Mouse (Mus musculus) fat pad, adult 2 months (tissue): ENCODE results near the gene E4f1.

ENCODE experiments used
- DNase-seq: peaks from one replicate; pipeline ENCODE4 v3.0.0-alpha.2; 2011; ENCODE audit warnings: low read depth, low spot score; ENCODE audit errors: extremely low read depth

Gene E4f1

GRCm38 (mm10) chr17:24483495-24483894 lies 13.4 kb upstream of the E4f1 start:
- no peak for DNase-seq

DNA sequence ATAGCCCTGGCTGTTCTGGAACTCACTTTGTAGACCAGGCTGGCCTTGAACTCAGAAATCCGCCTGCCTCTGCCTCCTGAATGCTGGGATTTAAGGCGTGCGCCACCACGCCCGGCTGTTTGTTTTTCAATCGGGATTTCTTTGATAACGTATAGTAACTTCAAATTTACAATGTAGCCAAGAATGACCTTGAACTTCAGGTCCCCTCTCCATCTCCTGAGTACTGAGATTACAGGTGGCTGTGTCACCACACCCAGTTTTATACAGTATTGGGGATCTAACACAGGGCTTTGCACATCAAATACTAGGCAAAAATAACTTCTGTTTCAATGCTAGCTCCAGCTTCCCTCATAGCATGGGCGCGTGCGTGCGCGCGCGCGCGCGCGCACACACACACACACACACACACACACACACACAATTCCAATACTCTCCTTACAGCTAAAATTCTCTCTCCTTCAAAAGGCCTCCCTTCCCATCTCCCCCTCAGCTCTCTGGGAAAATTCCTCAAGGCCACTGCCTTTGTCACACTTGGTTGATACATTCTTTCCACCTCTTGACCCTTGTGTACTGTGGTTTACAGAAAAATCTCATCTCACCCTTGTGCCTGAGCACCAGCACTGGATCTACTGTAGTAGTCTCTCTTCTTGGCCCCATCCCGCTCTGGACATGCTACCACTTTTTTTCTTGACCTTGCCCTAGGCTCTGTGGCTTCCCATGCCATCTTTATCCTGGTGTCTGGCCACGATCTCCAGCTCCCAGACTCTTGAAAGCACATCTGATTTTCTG lies 11.1 kb upstream of the E4f1 start:
- no peak for DNase-seq

DNA sequence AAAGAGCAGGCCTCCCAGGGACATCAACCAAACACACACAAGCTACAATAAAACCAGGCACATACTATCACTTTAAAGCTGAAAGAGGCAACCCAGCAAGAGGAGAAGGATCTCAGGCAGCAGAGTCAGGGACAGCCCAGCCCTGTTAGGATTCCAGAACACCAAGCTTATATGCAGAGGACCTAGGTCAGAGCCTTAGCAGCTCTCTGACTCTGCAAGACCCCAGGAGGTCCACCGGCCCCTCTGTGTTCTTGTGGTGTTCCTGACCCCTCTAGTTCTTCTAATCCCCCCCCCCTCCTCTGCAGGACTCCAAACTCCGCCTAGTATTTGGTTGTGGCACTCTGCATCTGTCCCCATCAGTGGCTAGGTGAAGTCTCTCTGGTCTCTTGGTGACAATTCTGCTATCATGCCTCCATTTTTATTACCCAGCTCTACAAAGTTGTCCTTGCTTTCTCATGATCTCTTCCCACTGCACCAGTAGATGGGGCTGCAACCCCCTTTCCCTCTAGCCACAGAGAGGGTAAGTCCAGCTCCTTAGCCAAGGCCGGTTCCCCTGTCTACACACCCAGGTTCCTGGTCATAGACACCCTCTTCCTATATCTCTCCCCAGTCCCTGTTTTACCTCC lies 10.2 kb upstream of the E4f1 start:
- DNase-seq, result no peak

- no peak for DNase-seq
These were observed 9.3 kb upstream of the E4f1 start for GRCm38 (mm10) chr17:24479431-24479830.

DNA sequence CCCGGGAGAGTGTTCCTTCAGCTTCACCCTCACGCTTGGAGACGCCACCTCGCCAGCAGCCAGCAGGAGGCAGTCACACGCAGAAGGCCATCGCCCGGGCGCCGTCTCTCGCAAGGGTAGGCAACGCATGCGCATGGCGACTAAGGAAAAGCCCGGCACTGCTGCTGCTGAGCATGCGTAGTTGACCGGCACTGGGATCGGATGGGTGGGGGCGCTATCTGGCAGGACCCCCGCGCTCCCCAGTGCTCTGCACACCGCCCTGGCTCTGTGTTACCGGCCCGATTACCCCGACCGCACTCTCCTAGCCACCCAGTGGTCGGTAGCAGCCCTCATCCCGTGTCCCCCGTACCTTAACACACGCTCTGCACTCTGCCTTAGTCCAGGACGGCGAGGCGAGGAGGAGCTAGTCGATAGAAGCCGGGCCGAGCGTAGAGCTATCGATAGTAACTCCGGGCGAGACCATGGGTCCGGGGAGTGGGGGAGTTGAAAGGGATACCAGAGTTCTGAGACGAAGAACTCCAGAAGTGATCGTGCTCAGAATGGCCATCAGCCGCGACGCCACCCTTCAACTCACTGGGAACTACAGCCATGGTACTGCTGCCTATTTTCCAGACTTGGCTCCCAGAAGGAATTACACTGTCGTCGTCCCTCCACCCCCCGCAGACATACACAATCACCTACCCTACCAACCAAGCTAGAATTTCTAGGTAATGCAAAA lies 8.7 kb upstream of the E4f1 start, which contains the start of gene Mlst8:
Mlst8 (minus strand) TSS at position 416 of the 718 bp plus-strand sequence.
- DNase-seq, result no peak

DNA sequence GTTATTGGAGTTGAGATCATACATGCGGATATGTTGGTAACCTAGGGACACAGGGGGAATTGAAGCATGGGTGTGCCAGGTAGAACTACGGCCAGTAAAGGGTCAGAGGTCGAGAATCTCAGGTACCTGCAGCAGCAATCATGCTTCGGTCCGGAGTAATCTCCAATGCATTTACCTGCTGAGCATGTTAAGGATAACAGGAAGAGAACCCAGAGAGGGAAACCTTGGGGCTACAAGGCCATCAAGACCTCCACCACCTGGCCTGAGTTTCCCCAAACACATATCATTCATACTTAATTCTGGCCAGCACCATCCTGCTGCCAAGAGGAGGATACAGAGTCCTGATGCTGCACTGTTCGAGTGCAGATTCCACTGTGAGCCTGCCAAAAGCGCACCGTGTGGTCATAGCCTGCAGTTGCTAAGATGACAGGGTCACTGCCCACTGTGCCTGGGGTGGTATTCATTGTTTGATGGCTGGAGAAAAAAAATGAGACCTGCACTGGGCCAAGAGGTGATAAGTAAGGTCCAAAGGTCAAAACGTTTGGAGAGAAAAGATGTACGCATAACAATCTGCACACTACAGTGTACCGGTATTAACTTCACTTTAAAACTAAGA lies 8.0 kb upstream of the E4f1 start:
- DNase-seq, result no peak

DNA sequence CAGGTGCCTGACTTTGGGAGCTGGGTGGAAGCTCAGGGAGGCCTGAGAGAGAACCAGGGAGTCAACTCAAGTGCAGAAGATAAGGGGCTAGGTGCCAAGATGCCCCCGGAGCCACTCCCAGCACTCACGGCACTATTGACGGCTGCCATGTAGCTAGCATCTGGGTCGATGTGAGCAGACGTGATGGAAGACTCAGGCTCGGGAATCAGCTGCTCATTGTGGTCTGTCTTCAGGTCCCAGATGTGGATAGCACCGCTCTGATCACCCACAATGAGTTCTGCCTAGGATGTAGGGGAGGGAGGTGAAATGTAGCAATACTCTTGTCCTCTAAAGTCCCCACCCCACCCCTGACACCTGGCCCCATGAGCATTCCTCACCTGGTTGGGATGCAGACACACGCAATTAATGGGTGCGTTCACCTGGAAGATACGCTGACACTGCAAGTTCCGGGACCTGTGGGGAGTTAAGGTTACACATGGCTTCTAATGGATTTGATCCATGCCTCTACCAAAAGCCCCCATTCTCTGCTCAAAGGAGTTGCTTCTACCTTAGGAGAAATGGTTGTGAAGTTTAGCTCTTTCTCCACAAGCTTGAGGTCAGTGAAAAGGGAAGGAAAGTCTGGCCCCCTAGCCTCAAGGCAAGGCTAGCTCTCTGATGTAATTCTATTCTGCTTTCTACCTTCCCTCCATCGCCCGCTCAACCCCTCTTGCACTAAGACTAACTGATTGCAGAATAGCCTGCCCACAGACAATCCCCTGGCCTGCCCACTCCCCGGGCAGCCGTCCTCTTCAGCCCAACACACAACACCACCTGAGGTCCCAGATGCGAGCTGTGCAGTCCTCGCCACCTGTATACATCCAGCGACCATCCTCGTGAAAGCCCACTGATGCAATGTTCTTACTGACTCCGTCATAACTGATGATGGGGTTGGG lies 7.2 kb upstream of the E4f1 start:
- DNase-seq, result no peak

GRCm38 (mm10) chr17:24476022-24476776 lies 6.1 kb upstream of the E4f1 start:
- DNase-seq, result no peak

- no peak for DNase-seq
These were observed 5.5 kb upstream of the E4f1 start for GRCm38 (mm10) chr17:24475586-24475985.

DNA sequence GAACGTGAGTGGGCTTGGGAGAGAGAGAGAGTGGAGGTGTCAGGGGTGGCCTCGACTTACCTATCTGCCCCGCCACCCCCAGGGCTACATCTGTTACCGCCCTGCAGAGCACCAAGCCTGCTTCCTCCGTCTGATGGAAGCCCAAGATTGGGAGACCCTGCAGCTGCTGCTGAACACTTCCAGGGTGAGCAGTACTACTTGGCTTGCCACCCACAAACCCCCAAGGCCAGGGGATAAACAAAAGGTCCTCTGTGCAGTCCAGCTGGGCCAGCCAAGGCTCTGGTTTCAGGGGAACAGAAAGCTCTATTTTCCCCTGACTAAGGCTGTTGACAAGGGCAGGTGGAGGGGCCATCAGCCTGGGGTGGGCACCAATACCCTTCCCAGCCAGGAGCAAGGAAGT lies 4.4 kb upstream of the E4f1 start:
- DNase-seq, result no peak

GRCm38 (mm10) chr17:24473612-24474275 lies 3.6 kb upstream of the E4f1 start, which contains the start of gene Bricd5:
TSS of gene Bricd5 (plus strand) at chr17:24473884.
- DNase-seq, result no peak

DNA sequence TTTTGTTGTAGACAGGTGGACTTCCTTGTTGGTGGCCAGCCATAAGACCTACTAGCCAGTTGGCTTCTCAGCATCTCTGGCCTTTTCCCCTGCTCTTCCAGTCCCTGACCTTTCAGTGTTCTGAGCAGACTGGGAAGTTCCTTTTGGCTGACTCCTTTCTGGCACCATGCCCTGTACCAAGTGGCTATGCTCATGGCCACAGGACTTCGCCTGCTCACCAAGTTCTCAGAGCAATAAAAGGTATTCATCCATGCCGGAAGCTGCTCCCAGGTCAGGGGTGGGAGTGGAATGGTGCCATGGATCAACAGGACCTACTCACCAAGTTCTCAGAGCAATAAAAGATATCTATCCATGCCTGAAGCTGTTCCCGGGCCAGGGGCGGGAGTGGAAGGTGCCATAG lies 2.4 kb upstream of the E4f1 start:
- DNase-seq, result peak; percentile 78

DNA sequence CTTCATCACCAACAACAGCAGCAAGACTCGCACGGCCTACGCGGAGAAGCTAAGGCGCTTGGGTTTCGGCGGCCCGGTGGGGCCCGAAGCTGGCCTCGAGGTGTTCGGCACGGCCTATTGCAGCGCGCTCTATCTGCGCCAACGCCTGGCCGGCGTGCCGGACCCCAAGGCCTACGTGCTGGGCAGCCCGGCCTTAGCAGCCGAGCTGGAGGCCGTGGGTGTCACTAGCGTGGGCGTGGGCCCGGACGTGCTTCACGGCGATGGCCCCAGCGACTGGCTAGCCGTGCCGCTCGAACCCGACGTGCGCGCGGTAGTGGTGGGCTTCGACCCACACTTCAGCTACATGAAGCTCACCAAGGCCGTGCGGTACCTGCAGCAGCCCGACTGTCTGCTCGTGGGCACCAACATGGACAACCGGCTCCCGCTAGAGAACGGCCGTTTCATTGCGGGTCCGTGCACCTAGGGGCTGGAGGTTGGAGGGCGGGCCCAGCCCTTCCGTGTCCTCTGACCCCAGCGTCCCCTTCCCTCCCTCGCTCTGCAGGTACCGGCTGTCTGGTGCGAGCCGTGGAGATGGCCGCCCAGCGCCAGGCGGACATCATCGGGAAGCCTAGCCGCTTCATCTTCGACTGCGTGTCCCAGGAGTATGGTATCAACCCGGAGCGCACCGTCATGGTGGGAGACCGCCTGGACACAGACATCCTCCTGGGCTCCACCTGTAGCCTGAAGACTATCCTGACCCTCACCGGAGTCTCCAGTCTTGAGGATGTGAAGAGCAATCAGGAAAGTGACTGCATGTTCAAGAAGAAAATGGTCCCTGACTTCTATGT lies 801 bp upstream of the E4f1 start:
- no peak for DNase-seq

DNA sequence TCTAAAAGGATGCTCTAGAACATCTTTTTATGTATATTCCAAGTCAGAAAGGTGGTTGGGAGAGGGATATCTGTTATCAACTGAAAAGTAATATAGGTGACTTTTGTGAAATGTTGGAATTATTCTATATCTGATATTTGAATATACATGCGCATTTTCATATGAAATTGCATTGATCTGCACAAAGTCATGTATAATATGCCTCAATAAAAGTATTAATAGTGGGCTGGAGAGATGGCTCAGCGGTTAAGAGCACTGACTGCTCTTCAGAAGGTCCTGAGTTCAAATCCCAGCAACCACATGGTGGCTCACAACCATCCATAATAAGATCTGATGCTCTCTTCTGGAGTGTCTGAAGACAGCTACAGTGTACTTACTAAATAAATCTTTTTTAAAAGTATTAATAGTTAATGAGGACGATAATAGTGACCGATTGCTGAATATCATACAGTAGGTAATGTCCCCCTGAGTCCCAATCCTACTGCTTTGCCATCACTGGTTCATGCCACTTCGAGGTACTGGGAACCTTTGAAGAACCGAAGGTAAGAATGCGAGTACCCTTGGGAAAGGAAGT lies 690 bp downstream of the E4f1 start:
- DNase-seq, result no peak

DNA sequence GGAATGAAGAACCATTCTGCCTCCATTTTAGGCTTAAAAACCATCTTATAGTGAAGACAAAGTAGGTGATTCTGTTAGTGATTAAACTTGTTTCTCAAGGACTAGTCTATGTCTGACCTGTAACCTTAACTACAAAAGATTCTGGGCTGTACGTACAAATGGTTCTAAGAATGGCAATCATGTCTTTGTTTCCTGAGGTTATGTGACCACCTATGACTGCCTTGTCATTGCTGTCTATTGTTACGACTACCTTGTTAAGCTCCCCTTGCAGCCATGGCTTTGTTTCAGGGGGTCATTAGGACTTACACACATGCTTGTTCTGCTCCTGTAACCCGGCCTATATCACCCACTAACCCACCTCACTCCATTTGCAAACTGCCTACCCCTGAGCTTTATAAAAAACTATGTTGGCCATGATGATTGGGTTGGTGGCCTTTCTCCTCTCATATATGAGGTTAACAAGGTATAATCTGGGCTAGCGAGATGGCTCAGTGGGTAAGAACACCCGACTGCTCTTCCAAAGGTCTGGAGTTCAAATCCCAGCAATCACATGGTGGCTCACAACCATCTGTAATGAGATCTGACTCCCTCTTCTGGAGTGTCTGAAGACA lies 1.4 kb downstream of the E4f1 start:
- no peak for DNase-seq

- no peak for DNase-seq
These were observed 6.6 kb downstream of the E4f1 start for GRCm38 (mm10) chr17:24463374-24464133.

GRCm38 (mm10) chr17:24462932-24463331 lies 7.2 kb downstream of the E4f1 start:
- DNase-seq, result no peak
